ENCODE assay signal across 8 mouse cellular contexts in the genomic region with DNA sequence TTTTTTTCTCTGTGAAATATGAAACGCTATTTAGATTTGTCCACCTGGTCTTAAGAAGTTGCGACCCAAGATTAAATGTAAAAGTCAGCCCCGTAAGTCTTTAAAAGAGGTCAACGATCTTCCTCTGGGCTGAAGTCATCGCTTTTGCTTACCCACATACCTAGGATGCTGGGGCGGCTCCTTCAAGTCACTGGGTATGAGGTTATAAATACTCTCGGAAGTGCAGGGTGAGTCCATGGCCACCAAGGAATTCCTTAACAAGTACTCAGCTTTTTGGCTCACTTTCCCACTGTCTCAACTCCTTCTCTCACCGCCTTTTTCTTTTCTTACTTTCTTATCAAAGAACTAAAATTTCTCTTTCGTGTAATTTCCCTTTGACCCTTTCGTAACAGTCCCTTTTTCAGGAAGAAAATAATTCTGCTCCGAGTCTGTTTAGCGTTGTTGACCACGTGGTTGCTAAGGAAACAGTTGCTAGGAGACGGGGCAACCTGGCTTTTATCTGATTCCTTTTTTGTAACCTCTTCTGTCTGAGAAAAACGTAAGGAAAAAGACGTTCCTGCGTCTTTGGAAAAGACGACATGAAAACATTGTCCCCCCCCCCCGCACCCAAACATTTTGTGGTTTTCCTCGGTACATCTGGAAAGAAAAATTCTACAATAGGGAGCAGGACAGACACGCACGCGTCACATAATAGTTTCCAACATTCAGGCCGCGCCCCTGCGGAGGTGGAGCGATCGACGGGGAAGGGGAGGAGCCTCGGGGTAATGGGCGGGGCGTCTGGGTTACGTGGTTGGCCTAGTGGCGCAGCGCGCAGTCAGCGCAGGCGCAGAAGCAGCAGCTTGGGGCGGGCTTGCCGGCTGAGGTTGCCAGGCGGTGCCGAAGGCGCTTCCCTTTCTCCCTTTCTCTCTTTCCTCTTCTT. TPM values are rescaled to one million over a fixed set of nuclear protein-coding genes. Genes with fewer than 3 reads are reported as not detected.
A peak's percentile ranks its signal among the peaks of the same experiment; 100 is the strongest.
DNase-seq lines count a peak whose midpoint lies in the region; ATAC-seq lines count a peak whose summit lies in the region.

A gene (minus strand): TSS at position 454 of the 919 bp plus-strand sequence.
A gene (plus strand): TSS at position 813 of the 919 bp plus-strand sequence.

- no peaks in the 10 kb centered on the region for H3K27me3 ChIP-seq in heart, embryonic 14.5 days (ENCODE audit: control insufficient read depth, insufficient read depth, low read length)
- no peaks in the 10 kb centered on the region for H3K27me3 ChIP-seq in liver, embryonic 13.5 days
- no peaks in the 10 kb centered on the region for H3K27me3 ChIP-seq in stomach, embryonic 16.5 days (ENCODE audit: control insufficient read depth, insufficient read depth, low read length)

- peak within 1 kb of the TSS; percentile 60 to 95 for H3K4me3 ChIP-seq in heart, embryonic 14.5 days (ENCODE audit: control insufficient read depth in 1 of 2, insufficient read depth in 1 of 2, low read depth in 1 of 2, low read length in 2 of 2)
- peak within 1 kb of the TSS; percentile 70 for H3K4me3 ChIP-seq in liver, embryonic 13.5 days (replicated peaks)
- peak within 1 kb of the TSS; percentile 53 for H3K4me3 ChIP-seq in stomach, embryonic 16.5 days (replicated peaks; ENCODE audit: low read length)

- H3K9me3 ChIP-seq in heart, embryonic 14.5 days (ENCODE audit: control insufficient read depth, low read length) = no peaks in the 10 kb centered on the region
- H3K9me3 ChIP-seq in liver, embryonic 13.5 days (replicated peaks) = no peaks in the 10 kb centered on the region
- no peaks in the 10 kb centered on the region for H3K9me3 ChIP-seq in stomach, embryonic 16.5 days (replicated peaks; ENCODE audit: control insufficient read depth, low read length)

- H3K36me3 ChIP-seq in heart, embryonic 14.5 days (ENCODE audit: control insufficient read depth, insufficient read depth, low read length) = no peaks in the 10 kb centered on the region
- no peaks in the 10 kb centered on the region for H3K36me3 ChIP-seq in liver, embryonic 13.5 days
- no peaks in the 10 kb centered on the region for H3K36me3 ChIP-seq in stomach, embryonic 16.5 days (ENCODE audit: control insufficient read depth, insufficient read depth, low read length)

- 3% methylated on average over 43 of the region's 43 CpGs for WGBS in heart, embryonic 14.5 days
- WGBS in liver, embryonic 13.5 days (ENCODE audit: insufficient replicate concordance) = 4% methylated on average over 43 of the region's 43 CpGs
- 1% methylated on average over 43 of the region's 43 CpGs for WGBS in stomach, embryonic 16.5 days

- DNase-seq in c-Kit-negative CD71-positive TER-119-positive erythroid progenitor cells, embryonic 14.5 days (ENCODE audit: low read depth, low spot score) = peak; percentile 84
- peak; percentile 92 for DNase-seq in fibroblast of lung, adult 2 months (ENCODE audit: low read depth)
- DNase-seq in kidney, postnatal 14 days = peak; percentile 99
- peak; percentile 96 for DNase-seq in liver, embryonic 13.5 days
- DNase-seq in neural tube, embryonic 10.5 days (ENCODE audit: extremely low spot score, low spot score) = peak; percentile 98

- H3K4me1 ChIP-seq in heart, embryonic 14.5 days (ENCODE audit: control insufficient read depth in 2 of 2, insufficient read depth in 2 of 2, low read length in 2 of 2) = peaks cover 4 to 12% of the 10 kb centered on the region in 2 experiments
- H3K4me1 ChIP-seq in liver, embryonic 13.5 days (replicated peaks) = peaks cover 16% of the 10 kb centered on the region
- H3K4me1 ChIP-seq in stomach, embryonic 16.5 days (ENCODE audit: control insufficient read depth, insufficient read depth, low read length) = peaks cover 3% of the 10 kb centered on the region

- peak within 1 kb of the TSS; percentile 74 for H3K9ac ChIP-seq in heart, embryonic 14.5 days (ENCODE audit: low read length)
- peak within 1 kb of the TSS; percentile 75 for H3K9ac ChIP-seq in liver, embryonic 13.5 days
- H3K9ac ChIP-seq in stomach, embryonic 16.5 days (ENCODE audit: low read length) = peak within 1 kb of the TSS; percentile 71

- peak within 1 kb of the TSS; percentile 72 for H3K4me2 ChIP-seq in heart, embryonic 14.5 days (ENCODE audit: low read length)
- peak within 1 kb of the TSS; percentile 82 for H3K4me2 ChIP-seq in liver, embryonic 13.5 days
- peak within 1 kb of the TSS; percentile 58 for H3K4me2 ChIP-seq in stomach, embryonic 16.5 days (ENCODE audit: low read depth, low read length)

- peak within 1 kb of the TSS; percentile 46 to 71 for H3K27ac ChIP-seq in heart, embryonic 14.5 days (replicated peaks in 1 of 2; ENCODE audit: control insufficient read depth in 1 of 2, insufficient read depth in 1 of 2, low read depth in 2 of 2, low read length in 2 of 2)
- H3K27ac ChIP-seq in liver, embryonic 13.5 days = peak within 1 kb of the TSS; percentile 53
- no peak within 1 kb of the TSS for H3K27ac ChIP-seq in stomach, embryonic 16.5 days (ENCODE audit: low read length)

- ATAC-seq in CD4-positive, CD25-positive, alpha-beta regulatory T cell, adult 4 months = peak; percentile 95
- peak; percentile 98 for ATAC-seq in heart, embryonic 14.5 days (ENCODE audit: insufficient number of reproducible peaks, insufficient read depth, low FRiP score, low read depth)
- ATAC-seq in liver, embryonic 13.5 days (ENCODE audit: low read depth) = peak; percentile 99
- peak; percentile 99 for ATAC-seq in stomach, embryonic 16.5 days (ENCODE audit: insufficient read depth, low FRiP score)

RNA-seq across cellular contexts. Expression of the first gene that starts in this region (rescaled TPM):
- polyA plus RNA-seq in CD4-positive, CD25-positive, alpha-beta regulatory T cell, adult 4 months (2017; shearing (Covaris generic)) = under 1 TPM in 1 of 2 experiments, not detected in 1; 0.63 TPM
- 2.1 and 2.3 TPM in 2 replicates for polyA plus RNA-seq in heart, embryonic 14.5 days (2014; fragmentation: Nextera tagmentation; extraction: Ambion mirVana)
- not detected in 2 replicates for polyA plus RNA-seq in liver, embryonic 13.5 days (2015; fragmentation: Nextera tagmentation; extraction: Ambion mirVana)
- 1.1 and 1.5 TPM in 2 replicates for polyA plus RNA-seq in stomach, embryonic 16.5 days (2015; fragmentation: Nextera tagmentation; extraction: Ambion mirVana)

RNA-seq across cellular contexts. Expression of the second gene that starts in this region (rescaled TPM):
- polyA plus RNA-seq in CD4-positive, CD25-positive, alpha-beta regulatory T cell, adult 4 months (2017; shearing (Covaris generic)) = 1 to 10 TPM; 2.5 to 4.9 TPM
- polyA plus RNA-seq in heart, embryonic 14.5 days (2014; fragmentation: Nextera tagmentation; extraction: Ambion mirVana) = 5.9 and 8.5 TPM in 2 replicates
- polyA plus RNA-seq in liver, embryonic 13.5 days (2015; fragmentation: Nextera tagmentation; extraction: Ambion mirVana) = 1.7 and 2.6 TPM in 2 replicates
- 7.6 and 8.0 TPM in 2 replicates for polyA plus RNA-seq in stomach, embryonic 16.5 days (2015; fragmentation: Nextera tagmentation; extraction: Ambion mirVana)
